Comparison of ENCODE assay signal across 12 mouse cellular contexts in the genomic region with DNA sequence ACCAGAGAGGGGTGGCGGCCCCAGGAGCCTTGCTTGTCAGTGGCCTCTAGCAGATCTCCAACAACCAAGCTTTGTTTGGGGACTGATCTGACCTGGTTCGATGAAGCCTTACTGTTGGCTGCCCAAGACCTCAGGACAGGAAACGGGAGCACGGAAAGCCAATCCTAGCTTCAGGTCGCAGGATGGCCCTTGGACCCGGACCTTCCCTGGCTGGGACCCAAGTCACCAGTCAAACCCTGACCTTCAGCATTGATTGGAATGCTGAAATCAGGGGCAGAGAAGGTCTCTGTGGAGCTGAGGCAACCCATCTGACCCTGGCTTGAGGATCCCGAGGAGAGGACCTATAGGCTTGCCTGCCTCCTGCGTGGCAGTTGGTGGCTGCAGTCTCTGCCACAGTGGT. TPM values are rescaled to one million over a fixed set of nuclear protein-coding genes. Genes with fewer than 3 reads are reported as not detected.
DNase-seq lines count a peak whose midpoint lies in the region; ATAC-seq and TF ChIP-seq lines count a peak whose summit lies in the region.
"Had no signal": no experiment of that assay in that cellular context is flagged by ENCODE, and none has a peak within 500 bp of the region (broad histone marks: within the 10 kb centered on the region; RNA-seq: fewer than 3 reads in every experiment).

No protein-coding gene starts in this region.

- no peak overlapping the region for H3K9ac ChIP-seq in liver, embryonic 15.5 days
- H3K9ac ChIP-seq in neural tube, embryonic 15.5 days (replicated peaks) = no peak overlapping the region
- H3K9ac ChIP-seq: hindbrain, embryonic 15.5 days; midbrain, embryonic 12.5 days had no signal

- intact Hi-C loops in left cerebral cortex, adult 2 months (cut with DNase I) = no loop called here

- TF ChIP-seq CTCF in E14TG2a.4 (conservative IDR thresholded peaks at IDR 0.05; ENCODE audit: low read length) = no peak
- TF ChIP-seq CTCF in left cerebral cortex, adult 2 months (IDR thresholded peaks at IDR 0.05) = no peak

- H3K9me3 ChIP-seq in E14TG2a.4 (ENCODE audit: low read length) = peaks cover 10% of the 10 kb centered on the region
- H3K9me3 ChIP-seq in liver, embryonic 15.5 days (replicated peaks) = no peaks in the 10 kb centered on the region
- H3K9me3 ChIP-seq in neural tube, embryonic 15.5 days (replicated peaks) = no peaks in the 10 kb centered on the region
- H3K9me3 ChIP-seq: hindbrain, embryonic 15.5 days; midbrain, embryonic 12.5 days had no signal

- no peaks in the 10 kb centered on the region for H3K36me3 ChIP-seq in E14TG2a.4 (ENCODE audit: insufficient read depth, low read length)
- no peaks in the 10 kb centered on the region for H3K36me3 ChIP-seq in liver, embryonic 15.5 days (replicated peaks)
- no peaks in the 10 kb centered on the region for H3K36me3 ChIP-seq in neural tube, embryonic 15.5 days
- H3K36me3 ChIP-seq: hindbrain, embryonic 15.5 days; midbrain, embryonic 12.5 days had no signal

- DNase-seq in adrenal gland, postnatal 10 days = peak; percentile 41
- DNase-seq in adrenal gland, postnatal 25 days = no peak
- peak; percentile 75 to 85 for DNase-seq in kidney, postnatal 25 days
- DNase-seq in layer of hippocampus, postnatal 36 days = no peak
- no peak for DNase-seq in left cerebral cortex, adult 2 months (ENCODE audit: extremely low spot score in 1 of 2, low spot score in 2 of 2)
- DNase-seq: cerebellum, adult 18-20 months had no signal

- peak overlapping the region; percentile 53 for H3K4me3 ChIP-seq in E14TG2a.4 (replicated peaks; ENCODE audit: low read length)
- 0 out of 2 replicates have a peak overlapping the region, but pooled peaks have one; percentile 2 for H3K4me3 ChIP-seq in liver, embryonic 15.5 days (replicated peaks)
- H3K4me3 ChIP-seq in neural tube, embryonic 15.5 days (replicated peaks) = no peak overlapping the region
- no peak overlapping the region for H3K4me3 ChIP-seq in left cerebral cortex, adult 2 months
- H3K4me3 ChIP-seq: hindbrain, embryonic 15.5 days; midbrain, embryonic 12.5 days had no signal

- peak overlapping the region; percentile 43 for H3K4me2 ChIP-seq in liver, embryonic 15.5 days
- H3K4me2 ChIP-seq in neural tube, embryonic 15.5 days = no peak overlapping the region
- H3K4me2 ChIP-seq: heart, embryonic 11.5 days; hindbrain, embryonic 15.5 days; midbrain, embryonic 12.5 days had no signal

- ATAC-seq in liver, embryonic 15.5 days (ENCODE audit: insufficient read depth) = peak; percentile 77
- no peak for ATAC-seq in neural tube, embryonic 15.5 days (ENCODE audit: low FRiP score)

- peak overlapping the region; percentile 73 for H3K27ac ChIP-seq in liver, embryonic 15.5 days (replicated peaks)
- H3K27ac ChIP-seq in neural tube, embryonic 15.5 days (replicated peaks) = no peak overlapping the region
- H3K27ac ChIP-seq in left cerebral cortex, adult 2 months = no peak overlapping the region
- H3K27ac ChIP-seq: hindbrain, embryonic 15.5 days; midbrain, embryonic 12.5 days had no signal

- 40% methylated on average over 8 of the region's 8 CpGs for WGBS in liver, embryonic 15.5 days (ENCODE audit: insufficient replicate concordance)
- 93% methylated on average over 8 of the region's 8 CpGs for WGBS in neural tube, embryonic 15.5 days

- peaks cover 39% of the 10 kb centered on the region for H3K27me3 ChIP-seq in E14TG2a.4 (ENCODE audit: insufficient read depth, low read length)
- H3K27me3 ChIP-seq in liver, embryonic 15.5 days = peaks cover 24% of the 10 kb centered on the region
- H3K27me3 ChIP-seq in neural tube, embryonic 15.5 days (replicated peaks) = peaks cover 25% of the 10 kb centered on the region

- peaks cover 51% of the 10 kb centered on the region for H3K4me1 ChIP-seq in E14TG2a.4 (replicated peaks; ENCODE audit: low read depth, low read length)
- H3K4me1 ChIP-seq in liver, embryonic 15.5 days (replicated peaks) = peaks cover 33% of the 10 kb centered on the region
- H3K4me1 ChIP-seq in neural tube, embryonic 15.5 days = peaks cover 23% of the 10 kb centered on the region

RNA-seq across cellular contexts. Expression of a gene that starts 5.1 kb away (rescaled TPM):
- 100 to 1,000 TPM; 115 to 146 TPM for total RNA-seq in adrenal gland, postnatal 10 days (2021)
- total RNA-seq in adrenal gland, postnatal 25 days (2021) = 122 and 148 TPM in 2 replicates
- 41.0 and 41.9 TPM in 2 replicates for polyA plus RNA-seq in liver, embryonic 15.5 days (2015; fragmentation: Nextera tagmentation; extraction: Ambion mirVana)
- 100 to 1,000 TPM; 106 to 110 TPM for total RNA-seq in layer of hippocampus, postnatal 36 days (2021)
- polyA plus RNA-seq in neural tube, embryonic 15.5 days (2015; fragmentation: Nextera tagmentation; extraction: Ambion mirVana) = 92.2 and 119 TPM in 2 replicates
- total RNA-seq in left cerebral cortex, adult 2 months (2021) = 10 to 100 TPM; 77.4 to 77.8 TPM

Comparison
In these comparisons a context has a peak if more than half of its experiments do, and no peak if none do; other contexts are left out.
1. DNase-seq: peak in adrenal gland, postnatal 10 days (single experiment) and kidney, postnatal 25 days (2 of 2); none in adrenal gland, postnatal 25 days (single experiment), layer of hippocampus, postnatal 36 days (0 of 2) and left cerebral cortex, adult 2 months (0 of 2).
2. H3K4me3 ChIP-seq: peak in E14TG2a.4 (single experiment) and liver, embryonic 15.5 days (single experiment); none in neural tube, embryonic 15.5 days (single experiment) and left cerebral cortex, adult 2 months (single experiment).